Mouse (Mus musculus): ENCODE measurements around the gene Sncb. TPM values are rescaled to one million over a fixed set of nuclear protein-coding genes. Genes with fewer than 3 reads are reported as not detected.

Sncb gene
- 254 and 271 TPM in 2 replicates for polyA plus RNA-seq (2015; fragmentation: Nextera tagmentation; extraction: Ambion mirVana)

GRCm38 (mm10) chr13:54766192-54766768, at the start of gene Sncb:
Gene Sncb (minus strand): TSS chr13:54766595.

GRCm38 (mm10) chr13:54788740-54789560, 22.6 kb upstream of the Sncb start, which contains the start of gene Tspan17:
Gene Tspan17 (plus strand): TSS chr13:54789377.

GRCm38 (mm10) chr13:54783698-54784097, 17.3 kb upstream of the Sncb start, which contains the start of gene Eif4e1b:
Gene Eif4e1b (plus strand): TSS chr13:54783998.

GRCm38 (mm10) chr13:54749864-54750411, 16.5 kb downstream of the Sncb start, which contains the start of gene Gprin1:
Gene Gprin1 (minus strand): TSS chr13:54749874.

Other genes starting within 250 kb of the Sncb start
- 202 and 212 TPM in 2 replicates for gene 4833439L19Rik, start 201.2 kb downstream of the Sncb start, polyA plus RNA-seq (2015; fragmentation: Nextera tagmentation; extraction: Ambion mirVana)
- gene Arl10, start 191.6 kb downstream of the Sncb start, polyA plus RNA-seq (2015; fragmentation: Nextera tagmentation; extraction: Ambion mirVana) = 68.5 and 72.5 TPM in 2 replicates
- 54.0 and 56.1 TPM in 2 replicates for gene Nop16, start 176.5 kb downstream of the Sncb start, polyA plus RNA-seq (2015; fragmentation: Nextera tagmentation; extraction: Ambion mirVana)
- gene Higd2a, start 176.4 kb downstream of the Sncb start, polyA plus RNA-seq (2015; fragmentation: Nextera tagmentation; extraction: Ambion mirVana) = 356 and 375 TPM in 2 replicates
- gene Cltb, start 155.3 kb downstream of the Sncb start, polyA plus RNA-seq (2015; fragmentation: Nextera tagmentation; extraction: Ambion mirVana) = 338 and 377 TPM in 2 replicates
- gene Faf2, start 144.8 kb downstream of the Sncb start, polyA plus RNA-seq (2015; fragmentation: Nextera tagmentation; extraction: Ambion mirVana) = 63.5 and 68.2 TPM in 2 replicates
- 62.0 and 62.8 TPM in 2 replicates for gene Rnf44, start 72.7 kb downstream of the Sncb start, polyA plus RNA-seq (2015; fragmentation: Nextera tagmentation; extraction: Ambion mirVana)
- gene Cdhr2, start 65.1 kb downstream of the Sncb start, polyA plus RNA-seq (2015; fragmentation: Nextera tagmentation; extraction: Ambion mirVana) = 0.30 and 0.43 TPM in 2 replicates
- gene Gprin1, start 16.7 kb downstream of the Sncb start, polyA plus RNA-seq (2015; fragmentation: Nextera tagmentation; extraction: Ambion mirVana) = 23.6 and 26.8 TPM in 2 replicates
- gene Eif4e1b, start 17.4 kb upstream of the Sncb start, polyA plus RNA-seq (2015; fragmentation: Nextera tagmentation; extraction: Ambion mirVana) = not detected in 2 replicates
- 184 and 193 TPM in 2 replicates for gene Tspan17, start 22.8 kb upstream of the Sncb start, polyA plus RNA-seq (2015; fragmentation: Nextera tagmentation; extraction: Ambion mirVana)
- 13.2 and 13.4 TPM in 2 replicates for gene Unc5a, start 182.8 kb upstream of the Sncb start, polyA plus RNA-seq (2015; fragmentation: Nextera tagmentation; extraction: Ambion mirVana)